Mouse (Mus musculus) MEL (cell line): ENCODE measurements at regions not wholly inside any gene's neighbourhood (a gene's known extent, or its start where the extent isn't known, plus 50 kb on each side); places are given as distances from the start of the nearest gene placed in this dataset.

Experiments
- DNase-seq: peaks from one replicate; pipeline ENCODE4 v3.0.0; 2011; ENCODE audit warnings: low read depth, low spot score
- H3K27ac ChIP-seq: 2 replicates; pipeline ENCODE4 v1.5.1; 2012; ENCODE audit warnings: low read depth, mild to moderate bottlenecking, control low read depth, low read length, moderate library complexity; ENCODE audit not compliant: control insufficient read depth
- H3K27me3 ChIP-seq, 2 experiments: fragments of 150-350 bp in 1 of 2; sonication (generic) in 1 of 2; 2 replicates each; pipeline ENCODE4 v1.6.1; 2012; ENCODE audit warnings: low read length in 2 of 2, mild to moderate bottlenecking in 2 of 2, improper control_type of control experiment in 1 of 2, moderate library complexity in 1 of 2; ENCODE audit not compliant: insufficient read depth in 2 of 2, control insufficient read depth in 1 of 2
- H3K36me3 ChIP-seq, 2 experiments: 2 replicates each; pipeline ENCODE4 v1.6.1; 2012 to 2014; ENCODE audit warnings: low read length in 2 of 2, improper control_type of control experiment in 1 of 2, inconsistent platforms in 1 of 2, mild to moderate bottlenecking in 1 of 2; ENCODE audit not compliant: insufficient read depth in 2 of 2, control insufficient read depth in 1 of 2
- H3K4me1 ChIP-seq, 2 experiments: fragments of 150-350 bp in 1 of 2; sonication (generic) in 1 of 2; 2 replicates each; pipeline ENCODE4 v1.6.1; 2012; ENCODE audit warnings: low read length in 2 of 2, improper control_type of control experiment in 1 of 2, mild to moderate bottlenecking in 1 of 2; ENCODE audit not compliant: insufficient read depth in 2 of 2, control insufficient read depth in 1 of 2
- H3K4me3 ChIP-seq, 2 experiments: fragments of 150-350 bp in 1 of 2; sonication (generic) in 1 of 2; 2 replicates each; pipeline ENCODE4 v1.5.1; 2012; ENCODE audit warnings: low read depth in 2 of 2, low read length in 2 of 2, mild to moderate bottlenecking in 2 of 2, moderate library complexity in 2 of 2, control low read depth in 1 of 2, improper control_type of control experiment in 1 of 2; ENCODE audit not compliant: control insufficient read depth in 1 of 2, insufficient read depth in 1 of 2
- H3K79me2 ChIP-seq: 2 replicates; pipeline ENCODE4 v1.6.1; 2012; ENCODE audit warnings: mild to moderate bottlenecking, low read length, moderate library complexity; ENCODE audit not compliant: control insufficient read depth, poor library complexity, insufficient read depth
- H3K9ac ChIP-seq: 2 replicates; pipeline ENCODE4 v1.6.1; 2012; ENCODE audit warnings: low read depth, mild to moderate bottlenecking, control low read depth, low read length, moderate library complexity; ENCODE audit not compliant: control insufficient read depth, poor library complexity, severe bottlenecking
- H3K9me3 ChIP-seq: fragments of 150-350 bp; sonication (generic); replicated peaks from 2 replicates; pipeline ENCODE4 v1.6.1; 2012; ENCODE audit warnings: mild to moderate bottlenecking, low read length, improper control_type of control experiment, moderate library complexity; ENCODE audit not compliant: insufficient read depth
- BHLHE40 ChIP-seq: IDR thresholded peaks from 2 replicates; pipeline ENCODE4 v1.6.1; 2012; ENCODE audit warnings: low read depth, mild to moderate bottlenecking, inconsistent platforms, low read length, improper control_type of control experiment, borderline replicate concordance
- CHD1 ChIP-seq: IDR thresholded peaks from 2 replicates; pipeline ENCODE4 v1.6.1; 2012; ENCODE audit warnings: low read depth, mild to moderate bottlenecking, inconsistent platforms, low read length, improper control_type of control experiment
- EP300 ChIP-seq, 2 experiments: IDR thresholded peaks; 2 replicates each; pipeline ENCODE4 v1.6.1; 2011; ENCODE audit warnings: improper control_type of control experiment in 2 of 2, low read length in 2 of 2, low read depth in 1 of 2, mild to moderate bottlenecking in 1 of 2
- ETS1 ChIP-seq: IDR thresholded peaks from 2 replicates; pipeline ENCODE4 v1.6.1; 2012; ENCODE audit warnings: low read depth, mild to moderate bottlenecking, inconsistent platforms, low read length, improper control_type of control experiment, moderate library complexity
- GATA1 ChIP-seq: IDR thresholded peaks from 2 replicates; pipeline ENCODE4 v1.6.1; 2011; ENCODE audit warnings: low read depth, low read length, improper control_type of control experiment
- JUND ChIP-seq: IDR thresholded peaks from 2 replicates; pipeline ENCODE4 v1.6.1; 2011; ENCODE audit warnings: low read depth, mild to moderate bottlenecking, improper control_type of control experiment, low read length
- KAT2A ChIP-seq: conservative IDR thresholded peaks from 2 replicates; pipeline ENCODE4 v1.6.1; 2012; ENCODE audit warnings: low read depth, low read length, improper control_type of control experiment, inconsistent platforms
- MAX ChIP-seq: IDR thresholded peaks from 2 replicates; pipeline ENCODE4 v1.6.1; 2011; ENCODE audit warnings: low read length, improper control_type of control experiment
- MAZ ChIP-seq: IDR thresholded peaks from 2 replicates; pipeline ENCODE4 v1.6.1; 2012; ENCODE audit warnings: low read depth, mild to moderate bottlenecking, inconsistent platforms, low read length, improper control_type of control experiment
- MYB ChIP-seq: IDR thresholded peaks from 2 replicates; pipeline ENCODE4 v1.6.1; 2011; ENCODE audit warnings: mild to moderate bottlenecking, low read depth, low read length, improper control_type of control experiment
- MYC ChIP-seq: IDR thresholded peaks from 2 replicates; pipeline ENCODE4 v1.6.1; 2011; ENCODE audit warnings: low read depth, mild to moderate bottlenecking, low read length, improper control_type of control experiment, moderate library complexity
- NELFE ChIP-seq: IDR thresholded peaks from 2 replicates; pipeline ENCODE4 v1.6.1; 2011; ENCODE audit warnings: low read depth, low read length, improper control_type of control experiment
- NRF1 ChIP-seq: IDR thresholded peaks from 2 replicates; pipeline ENCODE4 v1.6.1; 2014; ENCODE audit warnings: low read depth, mild to moderate bottlenecking, inconsistent platforms, low read length, improper control_type of control experiment, moderate library complexity; ENCODE audit not compliant: poor library complexity, insufficient read depth, severe bottlenecking
- POLR2A ChIP-seq, 2 experiments: IDR thresholded peaks; 2 replicates each; pipeline ENCODE4 v1.6.1; 2011 to 2012; ENCODE audit warnings: low read length in 2 of 2, mild to moderate bottlenecking in 2 of 2, control low read depth in 1 of 2, improper control_type of control experiment in 1 of 2, low read depth in 1 of 2, moderate library complexity in 1 of 2; ENCODE audit not compliant: control insufficient read depth in 1 of 2, insufficient read depth in 1 of 2, poor library complexity in 1 of 2
- POLR2AphosphoS2 ChIP-seq: IDR thresholded peaks from 2 replicates; pipeline ENCODE4 v1.6.1; 2011; ENCODE audit warnings: low read length, improper control_type of control experiment
- RAD21 ChIP-seq: IDR thresholded peaks from 2 replicates; pipeline ENCODE4 v1.6.1; 2011; ENCODE audit warnings: mild to moderate bottlenecking, low read depth, low read length, improper control_type of control experiment
- RCOR1 ChIP-seq: IDR thresholded peaks from 2 replicates; pipeline ENCODE4 v1.6.1; 2012; ENCODE audit warnings: low read depth, mild to moderate bottlenecking, inconsistent platforms, low read length, improper control_type of control experiment
- SMC3 ChIP-seq: IDR thresholded peaks from 2 replicates; pipeline ENCODE4 v1.6.1; 2011; ENCODE audit warnings: low read depth, low read length, improper control_type of control experiment
- TAL1 ChIP-seq: IDR thresholded peaks from 2 replicates; pipeline ENCODE4 v1.6.1; 2012; ENCODE audit warnings: mild to moderate bottlenecking, inconsistent platforms, low read length, moderate library complexity, mixed read lengths
- USF1 ChIP-seq: IDR thresholded peaks from 2 replicates; pipeline ENCODE4 v1.6.1; 2014; ENCODE audit warnings: low read depth, mild to moderate bottlenecking, inconsistent platforms, low read length, improper control_type of control experiment, moderate library complexity
- ZC3H11A ChIP-seq: IDR thresholded peaks from 2 replicates; pipeline ENCODE4 v1.6.1; 2012; ENCODE audit warnings: low read depth, mild to moderate bottlenecking, inconsistent platforms, low read length, improper control_type of control experiment
- ZKSCAN1 ChIP-seq: IDR thresholded peaks from 2 replicates; pipeline ENCODE4 v1.6.1; 2012; ENCODE audit warnings: low read depth, mild to moderate bottlenecking, inconsistent platforms, low read length, improper control_type of control experiment, moderate library complexity
- ZMIZ1 ChIP-seq: IDR thresholded peaks from 2 replicates; pipeline ENCODE4 v1.6.1; 2012; ENCODE audit warnings: low read depth, mild to moderate bottlenecking, inconsistent platforms, low read length, improper control_type of control experiment, moderate library complexity
- ZNF384 ChIP-seq: IDR thresholded peaks from 2 replicates; pipeline ENCODE4 v1.6.1; 2012; ENCODE audit warnings: low read depth, mild to moderate bottlenecking, inconsistent platforms, low read length, improper control_type of control experiment

DNA sequence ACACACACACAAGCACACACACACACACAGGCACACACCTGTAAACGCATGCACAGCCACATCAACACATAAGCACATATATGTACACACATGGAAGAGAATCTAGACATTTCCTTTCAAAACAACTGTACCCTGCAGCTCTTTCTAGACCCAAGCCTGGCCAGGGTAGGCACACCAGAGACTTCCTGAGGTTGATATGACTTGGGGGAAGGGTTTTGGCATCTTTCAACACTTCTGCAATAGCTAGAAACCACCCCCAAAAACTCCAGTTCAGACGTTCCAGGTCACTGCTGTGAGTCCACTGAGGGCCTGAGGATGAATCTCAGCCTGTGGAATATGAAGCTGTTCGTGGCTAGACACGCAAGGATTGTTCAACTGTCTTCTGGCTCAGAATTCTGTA lies 632.6 kb downstream of the Insc start:
- no peak for DNase-seq
- no peaks in the 10 kb centered on the region for H3K9me3 ChIP-seq
- H3K36me3 ChIP-seq = no peaks in the 10 kb centered on the region
- TF ChIP-seq ZMIZ1 = no peak
- TF ChIP-seq MAX = no peak
- no peak for TF ChIP-seq ETS1
- TF ChIP-seq POLR2AphosphoS2 = no peak
- no peak for TF ChIP-seq MAZ
- TF ChIP-seq RCOR1 = no peak
- no peak for TF ChIP-seq NELFE
- TF ChIP-seq ZNF384 = no peak
- TF ChIP-seq EP300 (IDR thresholded peaks at IDR 0.05; ENCODE audit: low read depth in 1 of 2, low read length in 2 of 2) = no peak
- no peak for TF ChIP-seq TAL1
- TF ChIP-seq MYB = no peak
- TF ChIP-seq RAD21 = no peak
- TF ChIP-seq POLR2A (IDR thresholded peaks at IDR 0.05; ENCODE audit: control insufficient read depth in 1 of 2, insufficient read depth in 1 of 2, low read depth in 1 of 2, low read length in 2 of 2, poor library complexity in 1 of 2) = no peak
- TF ChIP-seq KAT2A = no peak
- no peak for TF ChIP-seq MYC
- no peak for TF ChIP-seq USF1
- TF ChIP-seq GATA1 = no peak
- TF ChIP-seq NRF1 = no peak
- no peak for TF ChIP-seq ZC3H11A
- no peak for TF ChIP-seq CHD1
- no peak overlapping the region for H3K9ac ChIP-seq
- H3K27me3 ChIP-seq = no peaks in the 10 kb centered on the region
- H3K4me1 ChIP-seq = no peaks in the 10 kb centered on the region
- no peak overlapping the region for H3K4me3 ChIP-seq
- H3K27ac ChIP-seq = no peak overlapping the region
- H3K79me2 ChIP-seq = no peaks in the 10 kb centered on the region

DNA sequence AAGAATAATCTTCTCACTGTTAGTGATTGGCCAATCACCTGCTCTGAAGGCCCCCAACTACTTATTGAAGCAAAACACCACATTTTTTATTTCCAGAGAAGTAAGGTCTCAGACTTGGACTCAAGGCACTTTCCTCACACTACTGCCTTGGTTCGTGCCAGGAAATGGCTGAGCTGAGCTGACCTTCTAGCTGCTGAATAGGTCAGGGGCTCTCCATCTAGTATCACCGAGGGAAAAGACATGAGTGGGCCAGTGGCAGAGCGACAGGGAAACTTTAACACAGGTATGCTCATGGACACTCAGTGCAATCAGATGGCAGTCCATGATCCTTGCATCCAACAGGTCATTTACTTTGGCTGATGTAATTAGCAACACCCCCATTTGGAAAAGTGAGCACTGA lies 635.3 kb downstream of the Insc start:
- DNase-seq = no peak

More for the DNA sequence above, 635.3 kb downstream of the Insc start:
- Histone ChIP-seq H3K4me3 (no peak overlapping the region), H3K4me1 (no peaks in the 10 kb centered on the region), H3K27me3 (no peaks in the 10 kb centered on the region), H3K79me2 (no peaks in the 10 kb centered on the region), H3K27ac (no peak overlapping the region), H3K9me3 (no peaks in the 10 kb centered on the region), H3K36me3 (no peaks in the 10 kb centered on the region), H3K9ac (no peak overlapping the region)
- TF ChIP-seq SMC3 = no peak
- TF ChIP-seq BHLHE40 = no peak
- TF ChIP-seq JUND = no peak
- no peak for TF ChIP-seq ZMIZ1
- TF ChIP-seq ZKSCAN1 = no peak
- TF ChIP-seq EP300 (IDR thresholded peaks at IDR 0.05; ENCODE audit: low read depth in 1 of 2, low read length in 2 of 2) = no peak
- no peak for TF ChIP-seq POLR2A (IDR thresholded peaks at IDR 0.05; ENCODE audit: control insufficient read depth in 1 of 2, insufficient read depth in 1 of 2, low read depth in 1 of 2, low read length in 2 of 2, poor library complexity in 1 of 2)
- TF ChIP-seq RAD21 = no peak
- no peak for TF ChIP-seq KAT2A
- TF ChIP-seq ZNF384 = no peak
